Mouse (Mus musculus) embryonic fibroblast, embryonic 13.5 days (primary cell): ENCODE data around the gene Smim20. TPM values are rescaled to one million over a fixed set of nuclear protein-coding genes. Genes with fewer than 3 reads are reported as not detected.

Experiments used
- H3K27ac ChIP-seq: 2 replicates; pipeline ENCODE4 v1.5.1; 2012; ENCODE audit warnings: low read length, control low read depth, inconsistent platforms; ENCODE audit not compliant: insufficient read depth
- H3K4me1 ChIP-seq: 2 replicates; pipeline ENCODE4 v1.6.1; 2011; ENCODE audit warnings: low read length; ENCODE audit not compliant: control insufficient read depth, insufficient read depth
- H3K4me3 ChIP-seq: 2 replicates; pipeline ENCODE4 v1.5.1; 2011; ENCODE audit warnings: mild to moderate bottlenecking, control low read depth, low read length; ENCODE audit not compliant: insufficient read depth
- CTCF ChIP-seq: IDR thresholded peaks from 2 replicates; pipeline ENCODE4 v1.5.1; 2011; ENCODE audit warnings: mild to moderate bottlenecking, control low read depth, low read length, moderate library complexity, borderline replicate concordance; ENCODE audit not compliant: insufficient read depth
- POLR2A ChIP-seq: IDR thresholded peaks from 2 replicates; pipeline ENCODE4 v1.6.1; 2011; ENCODE audit warnings: low read depth, mild to moderate bottlenecking, control low read depth, low read length, moderate library complexity
- polyA plus RNA-seq: library from polyadenylated mRNA; stranded (reverse); fragments of >200 nt; gene quantifications from 2 replicates; pipeline ENCODE4 v1.2.4, GENCODE M21; 2011; ENCODE audit warnings: low read depth; ENCODE audit not compliant: missing spikeins, insufficient read length

The Smim20 gene
- polyA plus RNA-seq, 1 experiment: 29.4 TPM

DNA sequence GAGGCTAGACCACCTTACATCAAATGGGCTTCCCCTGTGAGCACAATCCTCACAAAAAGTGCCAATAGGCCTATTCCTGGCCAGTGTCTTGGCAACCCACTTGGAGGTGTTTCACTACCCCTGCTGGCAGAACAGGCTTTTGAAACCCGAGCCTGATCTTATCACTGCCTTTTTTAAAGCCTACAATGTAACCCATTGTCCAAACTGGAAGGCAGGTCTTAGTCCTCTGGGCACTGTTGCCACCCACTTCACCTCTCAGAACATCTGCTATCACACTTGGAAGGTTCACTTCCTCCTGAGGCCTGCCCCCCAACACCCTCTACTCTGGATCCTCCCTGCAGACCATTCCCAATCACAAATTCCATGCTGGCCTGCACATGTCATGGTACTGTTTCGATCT, 25.8 kb upstream of the Smim20 start:
- Histone ChIP-seq H3K4me3 (no peak overlapping the region), H3K4me1 (no peaks in the 10 kb centered on the region), H3K27ac (no peak overlapping the region)
- no peak for TF ChIP-seq POLR2A
- TF ChIP-seq CTCF: no peak

DNA sequence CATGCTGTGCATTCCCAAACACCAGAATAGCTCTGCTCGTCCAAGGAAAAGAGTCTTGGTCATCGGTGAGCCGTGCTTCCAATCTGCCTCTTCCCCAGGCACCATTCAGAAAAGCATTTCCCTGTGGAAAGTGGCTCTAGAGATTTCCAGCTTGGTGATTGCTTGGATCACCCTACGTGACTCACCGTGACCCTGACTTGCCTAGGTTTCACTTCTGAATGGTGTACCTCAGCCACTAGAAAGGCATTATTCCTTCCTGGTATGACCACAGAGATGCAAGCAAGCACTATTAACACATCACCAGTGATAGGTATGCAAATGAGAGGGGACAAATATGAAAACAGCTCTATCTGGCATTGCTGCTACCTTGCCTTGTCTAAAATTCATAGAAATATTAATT, 24.9 kb upstream of the Smim20 start:
- H3K27ac ChIP-seq: no peak overlapping the region
- no peaks in the 10 kb centered on the region for H3K4me1 ChIP-seq
- TF ChIP-seq CTCF: no peak
- TF ChIP-seq POLR2A: no peak
- H3K4me3 ChIP-seq: no peak overlapping the region

GRCm38 (mm10) chr5:53242865-53243499, 23.9 kb upstream of the Smim20 start:
- H3K27ac ChIP-seq: no peak overlapping the region
- no peaks in the 10 kb centered on the region for H3K4me1 ChIP-seq

GRCm38 (mm10) chr5:53243933-53244332, 22.9 kb upstream of the Smim20 start:
- TF ChIP-seq CTCF: no peak
- no peak for TF ChIP-seq POLR2A
- H3K4me3 ChIP-seq: no peak overlapping the region
- H3K4me1 ChIP-seq: no peaks in the 10 kb centered on the region
- no peak overlapping the region for H3K27ac ChIP-seq

More at GRCm38 (mm10) chr5:53242865-53243499, 23.9 kb upstream of the Smim20 start:
- TF ChIP-seq POLR2A (no peak), CTCF (no peak)
- H3K4me3 ChIP-seq: no peak overlapping the region

DNA sequence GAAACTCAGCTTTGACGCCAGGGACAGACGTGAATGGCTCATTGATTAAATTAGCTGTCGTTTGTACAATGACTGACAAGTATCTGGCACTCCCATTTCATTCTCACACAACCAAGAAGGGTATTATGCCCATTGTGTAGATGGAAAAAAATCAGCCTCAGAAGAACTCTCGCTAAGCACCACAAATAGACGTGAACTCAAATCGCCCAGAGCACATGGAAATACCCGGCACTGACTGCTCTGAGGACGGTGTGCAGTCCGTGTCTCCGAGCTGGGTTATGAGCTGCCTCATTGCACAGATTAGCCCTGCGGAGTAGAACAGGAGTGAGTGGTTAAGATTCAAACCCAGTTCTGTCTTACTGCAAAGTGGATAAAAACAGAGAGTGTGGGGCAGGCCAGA, 18.4 kb upstream of the Smim20 start:
- Histone ChIP-seq H3K27ac (no peak overlapping the region), H3K4me1 (no peaks in the 10 kb centered on the region), H3K4me3 (no peak overlapping the region)
- TF ChIP-seq POLR2A (no peak), CTCF (no peak)

- Histone ChIP-seq H3K27ac (no peak overlapping the region), H3K4me1 (no peaks in the 10 kb centered on the region), H3K4me3 (no peak overlapping the region)
- TF ChIP-seq POLR2A: no peak
- no peak for TF ChIP-seq CTCF
Measured at GRCm38 (mm10) chr5:53249431-53250061, 17.3 kb upstream of the Smim20 start.

GRCm38 (mm10) chr5:53254154-53254553, 12.7 kb upstream of the Smim20 start:
- no peak for TF ChIP-seq POLR2A
- H3K4me3 ChIP-seq: no peak overlapping the region
- H3K27ac ChIP-seq: no peak overlapping the region
- H3K4me1 ChIP-seq: no peaks in the 10 kb centered on the region

DNA sequence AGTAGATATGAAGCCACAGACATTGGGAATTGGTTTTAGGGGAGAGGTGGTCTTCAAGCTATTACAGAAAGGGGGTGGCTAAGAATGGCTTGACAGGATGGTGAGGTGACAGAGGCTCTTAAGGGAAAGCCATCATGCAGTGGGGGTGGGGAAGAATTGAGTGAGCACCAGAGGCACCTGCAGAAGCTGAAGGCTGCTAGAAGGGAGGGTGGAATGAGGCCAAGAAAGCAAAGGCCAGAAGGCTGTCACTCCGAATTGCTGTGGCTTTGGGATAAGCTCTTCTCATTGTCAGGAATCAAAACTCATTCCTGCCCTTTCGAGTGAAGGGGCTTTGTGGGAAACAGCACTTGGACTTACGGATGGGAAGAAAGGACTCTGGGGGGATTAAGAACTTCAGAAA, 12.1 kb upstream of the Smim20 start:
- no peak overlapping the region for H3K27ac ChIP-seq
- TF ChIP-seq POLR2A (no peak), CTCF (no peak)
- H3K4me1 ChIP-seq: no peaks in the 10 kb centered on the region
- no peak overlapping the region for H3K4me3 ChIP-seq

DNA sequence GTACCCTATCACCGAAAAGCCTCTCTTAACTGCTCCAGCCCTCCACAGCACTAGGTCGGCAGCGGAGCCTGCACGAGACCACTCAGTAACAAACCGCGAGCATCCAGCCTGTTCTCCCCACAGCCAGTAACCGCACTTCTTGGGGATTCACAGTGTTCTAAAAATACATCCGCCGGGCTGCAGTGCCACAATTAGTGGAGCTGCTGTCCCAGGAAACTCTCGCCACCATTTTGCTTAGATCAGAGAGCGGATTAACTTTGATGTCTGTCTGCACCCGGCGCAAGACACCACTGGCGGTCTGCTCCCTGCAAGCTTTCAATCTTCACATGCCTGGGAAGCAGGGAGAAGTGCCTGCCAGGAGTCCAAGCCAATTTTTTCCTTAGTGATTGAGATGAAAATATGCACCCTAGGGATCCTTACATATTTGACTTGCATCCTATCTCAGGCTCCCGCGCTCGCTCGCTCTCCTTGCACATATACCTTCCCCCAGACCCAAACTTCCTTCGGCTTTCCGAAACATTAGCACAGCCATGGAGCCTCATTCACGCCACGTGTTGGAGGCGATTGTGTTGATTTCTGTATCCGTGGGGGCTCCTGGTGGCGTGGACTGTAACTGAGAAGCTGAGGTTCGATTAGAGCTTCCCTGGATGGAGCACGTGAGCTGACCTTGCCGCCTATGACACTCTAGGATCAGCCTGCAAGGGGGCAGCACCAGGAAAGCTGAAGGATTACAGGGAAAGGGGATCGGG, 8.7 kb upstream of the Smim20 start:
- H3K4me1 ChIP-seq: no peaks in the 10 kb centered on the region
- no peak for TF ChIP-seq CTCF
- TF ChIP-seq POLR2A: no peak
- H3K27ac ChIP-seq: no peak overlapping the region
- peak overlapping the region; percentile 17; the same call in 1 of the 2 replicates for H3K4me3 ChIP-seq

DNA sequence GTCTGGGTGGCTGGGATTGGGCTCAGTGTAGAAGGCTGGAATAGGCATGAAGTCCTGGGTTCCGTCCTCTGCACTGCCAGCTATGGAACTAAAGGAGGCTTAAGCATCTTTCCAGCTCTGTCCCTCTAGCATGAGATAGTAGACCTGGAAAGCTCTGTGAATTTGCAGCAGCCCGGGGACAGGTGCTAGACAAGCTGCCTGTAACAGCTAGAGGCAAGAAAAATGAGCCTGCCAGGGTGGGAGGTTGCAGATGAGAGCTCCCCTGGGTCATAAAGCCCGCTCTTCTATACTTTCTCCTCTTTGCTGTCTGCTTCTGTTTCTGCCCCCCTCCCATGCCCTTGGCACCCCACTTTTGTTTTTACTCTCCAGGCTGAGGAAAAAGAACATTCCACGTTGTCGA, 7.0 kb upstream of the Smim20 start:
- H3K4me3 ChIP-seq: no peak overlapping the region
- H3K27ac ChIP-seq: no peak overlapping the region
- no peaks in the 10 kb centered on the region for H3K4me1 ChIP-seq
- TF ChIP-seq CTCF (no peak), POLR2A (no peak)
